Comparison of ENCODE assay signal across 20 mouse cellular contexts in the genomic region with DNA sequence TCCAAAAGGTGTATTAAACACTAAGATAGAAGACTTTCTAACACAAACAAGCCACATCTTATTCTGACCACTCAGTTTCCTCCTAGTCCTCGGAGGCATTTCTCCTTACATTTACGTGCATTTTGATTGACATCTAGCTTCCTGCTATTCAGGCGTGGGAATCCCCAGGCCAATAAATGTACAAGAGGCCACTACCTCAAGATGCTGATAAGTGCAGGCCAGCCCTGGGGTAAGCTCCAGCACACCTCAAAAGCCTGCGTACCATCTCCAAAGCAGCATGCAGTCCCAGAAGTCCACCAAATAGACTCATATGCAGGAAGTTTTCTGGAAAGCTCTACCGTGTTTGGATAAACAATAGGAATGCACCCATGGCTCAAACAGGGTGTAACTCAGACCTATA. TPM values are rescaled to one million over a fixed set of nuclear protein-coding genes. Genes with fewer than 3 reads are reported as not detected.
DNase-seq lines count a peak whose midpoint lies in the region; ATAC-seq and TF ChIP-seq lines count a peak whose summit lies in the region.
"Had no signal": no experiment of that assay in that cellular context is flagged by ENCODE, and none has a peak within 500 bp of the region (broad histone marks: within the 10 kb centered on the region; RNA-seq: fewer than 3 reads in every experiment).

No protein-coding gene starts in this region.

- 0 out of 2 replicates have a peak, but pooled peaks have one; percentile 25 for ATAC-seq in hindbrain, postnatal 0 days
- ATAC-seq in hindbrain, embryonic 16.5 days, result no peak
- peak; percentile 7 for ATAC-seq in CD4-positive, CD25-positive, alpha-beta regulatory T cell, adult 4 months
- 0 out of 2 replicates have a peak, but pooled peaks have one; percentile 10 for ATAC-seq in megakaryocyte-erythroid progenitor cell, adult 5-6 weeks (replicated peaks; ENCODE audit: low FRiP score, low TSS enrichment, poor library complexity, severe bottlenecking)
- ATAC-seq: forebrain, embryonic 14.5 days had no signal

- H3K27ac ChIP-seq in hindbrain, postnatal 0 days, result no peak overlapping the region
- no peak overlapping the region for H3K27ac ChIP-seq in hindbrain, embryonic 16.5 days (ENCODE audit: low read depth, low read length)
- H3K27ac ChIP-seq: heart, embryonic 13.5 days; hindbrain, embryonic 13.5 days; liver, embryonic 14.5 days; midbrain, embryonic 12.5 days had no signal

- no peaks in the 10 kb centered on the region for H3K4me1 ChIP-seq in hindbrain, postnatal 0 days (ENCODE audit: insufficient read depth, low read length)
- H3K4me1 ChIP-seq in hindbrain, embryonic 16.5 days (ENCODE audit: control insufficient read depth, insufficient read depth, low read depth, low read length), result peaks cover 13% of the 10 kb centered on the region

- H3K4me3 ChIP-seq in hindbrain, postnatal 0 days (ENCODE audit: low read length), result no peak overlapping the region
- H3K4me3 ChIP-seq in hindbrain, embryonic 16.5 days (ENCODE audit: low read length), result no peak overlapping the region
- H3K4me3 ChIP-seq: heart, embryonic 13.5 days; hindbrain, embryonic 13.5 days; midbrain, embryonic 12.5 days had no signal

- no peak for DNase-seq in hindbrain, postnatal 0 days (ENCODE audit: low spot score)
- DNase-seq in induced T-regulatory cell, adult 2 months (ENCODE audit: low read depth), result peak; percentile 43
- no peak for DNase-seq in testis, postnatal 10 days (ENCODE audit: low spot score)
- DNase-seq in cerebellum, adult 8-10 months, result no peak
- DNase-seq: cerebellum, adult 11 months; cerebellum, postnatal 10 days; gastrocnemius, postnatal 25 days; heart, adult 18-20 months; kidney, adult 18-20 months; kidney, postnatal 4 days; layer of hippocampus, adult 9-11 months; lung, postnatal 4 days had no signal

- no peak for TF ChIP-seq CTCF in hindbrain, postnatal 0 days (IDR thresholded peaks at IDR 0.05; ENCODE audit: low read depth)

- 68% methylated on average over 5 of the region's 5 CpGs for WGBS in hindbrain, postnatal 0 days
- 73% methylated on average over 5 of the region's 5 CpGs for WGBS in hindbrain, embryonic 16.5 days

- no peaks in the 10 kb centered on the region for H3K36me3 ChIP-seq in hindbrain, postnatal 0 days (ENCODE audit: insufficient read depth, low read length)
- H3K36me3 ChIP-seq in hindbrain, embryonic 16.5 days (ENCODE audit: control insufficient read depth, insufficient read depth, low read length), result no peaks in the 10 kb centered on the region
- H3K36me3 ChIP-seq: heart, embryonic 13.5 days; hindbrain, embryonic 13.5 days; midbrain, embryonic 12.5 days had no signal

- H3K27me3 ChIP-seq in hindbrain, postnatal 0 days (ENCODE audit: insufficient read depth, low read length), result no peaks in the 10 kb centered on the region
- H3K27me3 ChIP-seq in hindbrain, embryonic 16.5 days (replicated peaks; ENCODE audit: control insufficient read depth, insufficient read depth, low read length), result no peaks in the 10 kb centered on the region
- H3K27me3 ChIP-seq: heart, embryonic 13.5 days; hindbrain, embryonic 13.5 days; midbrain, embryonic 12.5 days had no signal

- no peaks in the 10 kb centered on the region for H3K9me3 ChIP-seq in hindbrain, postnatal 0 days (ENCODE audit: low read length)
- H3K9me3 ChIP-seq in hindbrain, embryonic 16.5 days (ENCODE audit: control insufficient read depth, low read length), result no peaks in the 10 kb centered on the region
- H3K9me3 ChIP-seq: heart, embryonic 13.5 days; hindbrain, embryonic 13.5 days; midbrain, embryonic 12.5 days had no signal

- no peak overlapping the region for H3K9ac ChIP-seq in hindbrain, postnatal 0 days (replicated peaks; ENCODE audit: low read length)
- no peak overlapping the region for H3K9ac ChIP-seq in hindbrain, embryonic 16.5 days (ENCODE audit: low read depth, low read length)
- H3K9ac ChIP-seq: heart, embryonic 13.5 days; hindbrain, embryonic 13.5 days; liver, embryonic 14.5 days; midbrain, embryonic 12.5 days had no signal

- no peak overlapping the region for H3K4me2 ChIP-seq in hindbrain, postnatal 0 days (ENCODE audit: low read depth, low read length)
- no peak overlapping the region for H3K4me2 ChIP-seq in hindbrain, embryonic 16.5 days (ENCODE audit: low read length)
- H3K4me2 ChIP-seq: heart, embryonic 13.5 days; hindbrain, embryonic 13.5 days; midbrain, embryonic 12.5 days had no signal

RNA-seq across cellular contexts. Expression of gene Cfap97, which starts 8.1 kb away (rescaled TPM):
- 15.1 and 15.2 TPM in 2 replicates for total RNA-seq in hindbrain, postnatal 0 days (2014; rRNA removed)
- 26.8 and 28.0 TPM in 2 replicates for polyA plus RNA-seq in hindbrain, postnatal 0 days (2015; fragmentation: Nextera tagmentation; extraction: Ambion mirVana)
- 21.0 and 23.7 TPM in 2 replicates for polyA plus RNA-seq in hindbrain, embryonic 16.5 days (2015; fragmentation: Nextera tagmentation; extraction: Ambion mirVana)
- polyA plus RNA-seq in CD4-positive, CD25-positive, alpha-beta regulatory T cell, adult 4 months (2017; shearing (Covaris generic)), result 10 to 100 TPM; 28.6 to 35.0 TPM
- 20.9 and 28.4 TPM in 2 replicates for total RNA-seq in megakaryocyte-erythroid progenitor cell, adult 5-6 weeks (2014; fragmentation: Nextera tagmentation)
- total RNA-seq in megakaryocyte-erythroid progenitor cell, adult 5-6 weeks (2017), result 23.3 and 45.9 TPM in 2 replicates

RNA-seq across cellular contexts. Expression of gene Snx25, which starts 8.5 kb away (rescaled TPM):
- 36.9 and 38.7 TPM in 2 replicates for total RNA-seq in hindbrain, postnatal 0 days (2014; rRNA removed)
- 8.4 and 10.4 TPM in 2 replicates for polyA plus RNA-seq in hindbrain, postnatal 0 days (2015; fragmentation: Nextera tagmentation; extraction: Ambion mirVana)
- polyA plus RNA-seq in hindbrain, embryonic 16.5 days (2015; fragmentation: Nextera tagmentation; extraction: Ambion mirVana), result 9.8 and 10.9 TPM in 2 replicates
- polyA plus RNA-seq in CD4-positive, CD25-positive, alpha-beta regulatory T cell, adult 4 months (2017; shearing (Covaris generic)), result 1 to 10 TPM; 6.0 to 7.5 TPM
- total RNA-seq in megakaryocyte-erythroid progenitor cell, adult 5-6 weeks (2014; fragmentation: Nextera tagmentation), result 8.5 and 15.4 TPM in 2 replicates
- total RNA-seq in megakaryocyte-erythroid progenitor cell, adult 5-6 weeks (2017), result 15.5 and 25.4 TPM in 2 replicates
